Mouse (Mus musculus) liver, embryonic 11.5 days (tissue): ENCODE data around the gene Olfr1120. TPM values are rescaled to one million over a fixed set of nuclear protein-coding genes. Genes with fewer than 3 reads are reported as not detected.

ENCODE experiments used
- polyA plus RNA-seq: library from polyadenylated mRNA; unstranded; fragments of >200 nt; fragmentation: Nextera tagmentation; extraction: Ambion mirVana; gene quantifications from 2 replicates; pipeline ENCODE4 v1.2.1, GENCODE M21; 2014

The Olfr1120 gene
- polyA plus RNA-seq, 1 experiment from 2014 or later = not detected

Other genes with a start within 250 kb of the Olfr1120 start
- not detected in 2 replicates for gene Olfr259, start 240.2 kb upstream of the Olfr1120 start, polyA plus RNA-seq
- gene Olfr1110, start 214.5 kb upstream of the Olfr1120 start, polyA plus RNA-seq = not detected in 2 replicates
- gene Olfr1111, start 202.2 kb upstream of the Olfr1120 start, polyA plus RNA-seq = not detected in 2 replicates
- gene Olfr1112, start 167.0 kb upstream of the Olfr1120 start, polyA plus RNA-seq = not detected in 2 replicates
- not detected in 2 replicates for gene Olfr1113, start 145.8 kb upstream of the Olfr1120 start, polyA plus RNA-seq
- gene Olfr1115, start 106.8 kb upstream of the Olfr1120 start, polyA plus RNA-seq = not detected in 2 replicates
- not detected in 2 replicates for gene Olfr1116, start 87.3 kb upstream of the Olfr1120 start, polyA plus RNA-seq
- not detected in 2 replicates for gene Olfr1118, start 47.2 kb upstream of the Olfr1120 start, polyA plus RNA-seq
- not detected in 2 replicates for gene Olfr1121, start 15.1 kb downstream of the Olfr1120 start, polyA plus RNA-seq
- not detected in 2 replicates for gene Olfr1122, start 31.0 kb downstream of the Olfr1120 start, polyA plus RNA-seq
- gene Olfr1123, start 61.8 kb downstream of the Olfr1120 start, polyA plus RNA-seq = not detected in 2 replicates
- not detected in 2 replicates for gene Olfr1124, start 75.5 kb downstream of the Olfr1120 start, polyA plus RNA-seq
- not detected in 2 replicates for gene Olfr1126, start 99.1 kb downstream of the Olfr1120 start, polyA plus RNA-seq
- not detected in 2 replicates for gene Pramel7, start 142.3 kb downstream of the Olfr1120 start, polyA plus RNA-seq
- not detected in 2 replicates for gene Pramel6, start 151.8 kb downstream of the Olfr1120 start, polyA plus RNA-seq
- gene Olfr153, start 177.0 kb downstream of the Olfr1120 start, polyA plus RNA-seq = not detected in 2 replicates
- gene Olfr1128, start 190.7 kb downstream of the Olfr1120 start, polyA plus RNA-seq = not detected in 2 replicates
- not detected in 2 replicates for gene Olfr1129, start 219.1 kb downstream of the Olfr1120 start, polyA plus RNA-seq